ENCODE assay signal across 22 mouse cellular contexts in genomic region chr4:155128411-155128810, GRCm38 (mm10). TPM values are rescaled to one million over a fixed set of nuclear protein-coding genes. Genes with fewer than 3 reads are reported as not detected.
DNase-seq lines count a peak whose midpoint lies in the region; ATAC-seq and TF ChIP-seq lines count a peak whose summit lies in the region.
"Had no signal": no experiment of that assay in that cellular context is flagged by ENCODE, and none has a peak within 500 bp of the region (broad histone marks: within the 10 kb centered on the region; RNA-seq: fewer than 3 reads in every experiment).

No protein-coding gene starts in this region.

- no peak for TF ChIP-seq CTCF in gastrocnemius, adult 2 months (IDR thresholded peaks at IDR 0.05)

- H3K27ac ChIP-seq in gastrocnemius, adult 2 months = peak overlapping the region; percentile 91
- no peak overlapping the region for H3K27ac ChIP-seq in heart, embryonic 13.5 days (replicated peaks)
- H3K27ac ChIP-seq: forebrain, embryonic 12.5 days; hindbrain, embryonic 15.5 days; liver, embryonic 12.5 days; midbrain, embryonic 12.5 days; neural tube, embryonic 13.5 days had no signal

- H3K27me3 ChIP-seq in heart, embryonic 13.5 days (replicated peaks) = no peaks in the 10 kb centered on the region
- peaks cover 14% of the 10 kb centered on the region for H3K27me3 ChIP-seq in megakaryocyte, embryonic 14.5 days (replicated peaks)
- H3K27me3 ChIP-seq: forebrain, embryonic 12.5 days; heart, embryonic 15.5 days; hindbrain, embryonic 15.5 days; midbrain, embryonic 12.5 days; neural tube, embryonic 13.5 days; Patski had no signal

- DNase-seq in gastrocnemius, adult 2 months = no peak
- no peak for DNase-seq in gastrocnemius, adult 8-10 months (ENCODE audit: low spot score in 2 of 2)
- no peak for DNase-seq in heart, postnatal 14 days
- no peak for DNase-seq in right cerebral cortex, postnatal 4 days
- DNase-seq: cerebellum, adult 8-10 months; cerebellum, postnatal 36 days; embryo, embryonic 11 days; kidney, adult 11 months had no signal

- H3K4me2 ChIP-seq in heart, embryonic 13.5 days = no peak overlapping the region
- H3K4me2 ChIP-seq: forebrain, embryonic 12.5 days; heart, embryonic 15.5 days; hindbrain, embryonic 15.5 days; liver, embryonic 12.5 days; midbrain, embryonic 12.5 days; neural tube, embryonic 13.5 days had no signal

- no peaks in the 10 kb centered on the region for H3K9me3 ChIP-seq in heart, embryonic 13.5 days
- peaks cover 3% of the 10 kb centered on the region; the same call in 1 of the 2 replicates for H3K9me3 ChIP-seq in megakaryocyte, embryonic 14.5 days
- H3K9me3 ChIP-seq: forebrain, embryonic 12.5 days; heart, embryonic 15.5 days; hindbrain, embryonic 10.5 days; hindbrain, embryonic 15.5 days; liver, embryonic 12.5 days; midbrain, embryonic 12.5 days; neural tube, embryonic 13.5 days had no signal

- H3K4me3 ChIP-seq in gastrocnemius, adult 2 months = no peak overlapping the region
- no peak overlapping the region for H3K4me3 ChIP-seq in heart, embryonic 13.5 days
- peak overlapping the region; percentile 31 for H3K4me3 ChIP-seq in megakaryocyte, embryonic 14.5 days (replicated peaks)
- H3K4me3 ChIP-seq: erythroblast, embryonic 14.5 days; forebrain, embryonic 12.5 days; heart, embryonic 15.5 days; hindbrain, embryonic 10.5 days; hindbrain, embryonic 15.5 days; left cerebral cortex, adult 2 months; liver, embryonic 12.5 days; midbrain, embryonic 12.5 days; neural tube, embryonic 13.5 days had no signal

- WGBS in heart, embryonic 13.5 days = 79% methylated on average over 15 of the region's 15 CpGs

- peak overlapping the region; percentile 64; the same call in 1 of the 2 replicates for H3K9ac ChIP-seq in heart, embryonic 13.5 days
- H3K9ac ChIP-seq: forebrain, embryonic 12.5 days; heart, embryonic 15.5 days; hindbrain, embryonic 15.5 days; liver, embryonic 12.5 days; midbrain, embryonic 12.5 days; neural tube, embryonic 13.5 days had no signal

- intact Hi-C loops in gastrocnemius, adult 2 months (cut with DNase I) = loop anchor here (2.0 kb wide), 1 partner anchor 120 kb away; the partner anchor contains the start of gene Faap20
- intact Hi-C loops in heart, postnatal 14 days (cut with DNase I) = loop anchor here (2.0 kb wide), 1 partner anchor 120 kb away; the partner anchor contains the start of gene Faap20

- ATAC-seq in heart, embryonic 13.5 days (ENCODE audit: extremely low read depth, insufficient number of reproducible peaks, low FRiP score, low TSS enrichment) = no peak
- ATAC-seq in megakaryocyte, adult 5-6 weeks (ENCODE audit: poor library complexity, severe bottlenecking) = no peak
- ATAC-seq: inflammation-experienced regulatory T-cells, adult 6 months; liver, embryonic 12.5 days; Patski had no signal

- no peaks in the 10 kb centered on the region for H3K36me3 ChIP-seq in heart, embryonic 13.5 days
- H3K36me3 ChIP-seq in megakaryocyte, embryonic 14.5 days (replicated peaks; ENCODE audit: low read length) = peaks cover 24% of the 10 kb centered on the region
- H3K36me3 ChIP-seq: forebrain, embryonic 12.5 days; heart, embryonic 15.5 days; hindbrain, embryonic 10.5 days; hindbrain, embryonic 15.5 days; liver, embryonic 12.5 days; midbrain, embryonic 12.5 days; neural tube, embryonic 13.5 days had no signal

- peaks cover 92% of the 10 kb centered on the region for H3K4me1 ChIP-seq in heart, embryonic 13.5 days
- peaks cover 84% of the 10 kb centered on the region for H3K4me1 ChIP-seq in megakaryocyte, embryonic 14.5 days

RNA-seq across cellular contexts. Expression of gene Morn1, which starts 42.0 kb away (rescaled TPM):
- total RNA-seq in gastrocnemius, adult 2 months (2021) = 1 to 10 TPM; 1.3 TPM
- total RNA-seq in gastrocnemius, adult 8-10 months (2022) = 1 to 10 TPM; 1.2 to 2.1 (median 1.4) TPM
- 2.1 and 2.3 TPM in 2 replicates for polyA plus RNA-seq in heart, embryonic 13.5 days (2015; fragmentation: Nextera tagmentation; extraction: Ambion mirVana)
- 1 to 10 TPM; 1.4 to 3.8 TPM for total RNA-seq in heart, postnatal 14 days (2021)
- 4.3 and 6.3 TPM in 2 replicates for polyA plus RNA-seq in megakaryocyte, embryonic 14.5 days (2012; ENCODE audit: insufficient read depth, low replicate concordance)
- 0.71 TPM in 1 of 2 replicates, not detected in the other for total RNA-seq in megakaryocyte, adult 5-6 weeks (2015)
- total RNA-seq in megakaryocyte, adult 5-6 weeks (2017) = 0.95 and 1.1 TPM in 2 replicates

RNA-seq across cellular contexts. Expression of gene Rer1, which starts 42.2 kb away (rescaled TPM):
- total RNA-seq in gastrocnemius, adult 2 months (2021) = 10 to 100 TPM; 54.8 to 59.3 TPM
- total RNA-seq in gastrocnemius, adult 8-10 months (2022) = 10 to 100 TPM; 52.2 to 64.6 (median 59.8) TPM
- polyA plus RNA-seq in heart, embryonic 13.5 days (2015; fragmentation: Nextera tagmentation; extraction: Ambion mirVana) = 114 and 126 TPM in 2 replicates
- total RNA-seq in heart, postnatal 14 days (2021) = 10 to 100 TPM; 66.6 to 67.8 TPM
- polyA plus RNA-seq in megakaryocyte, embryonic 14.5 days (2012; ENCODE audit: insufficient read depth, low replicate concordance) = 18.8 and 58.8 TPM in 2 replicates
- total RNA-seq in megakaryocyte, adult 5-6 weeks (2015) = 133 and 141 TPM in 2 replicates
- 116 and 130 TPM in 2 replicates for total RNA-seq in megakaryocyte, adult 5-6 weeks (2017)
